Mouse (Mus musculus) thymus, adult 2 months (tissue): ENCODE data around the gene Wdr90. TPM values are rescaled to one million over a fixed set of nuclear protein-coding genes. Genes with fewer than 3 reads are reported as not detected.

Source experiments
- DNase-seq: peaks from one replicate; pipeline ENCODE4 v3.0.0; 2021
- H3K27ac ChIP-seq: fragments of 200-500 bp; 2 replicates; pipeline ENCODE4 v1.5.1; 2012; ENCODE audit warnings: low read length, control low read depth; ENCODE audit not compliant: control insufficient read depth, insufficient read depth
- H3K27me3 ChIP-seq: fragments of 200-500 bp; 2 replicates; pipeline ENCODE4 v1.6.1; 2012; ENCODE audit warnings: mild to moderate bottlenecking, low read length, moderate library complexity, mixed read lengths; ENCODE audit not compliant: control insufficient read depth, insufficient read depth
- H3K36me3 ChIP-seq: fragments of 200-500 bp; 2 replicates; pipeline ENCODE4 v1.6.1; 2012; ENCODE audit warnings: mild to moderate bottlenecking, low read length, moderate library complexity; ENCODE audit not compliant: control insufficient read depth, insufficient read depth
- H3K4me1 ChIP-seq: fragments of 200-500 bp; replicated peaks from 2 replicates; pipeline ENCODE4 v1.6.1; 2012; ENCODE audit warnings: low read length; ENCODE audit not compliant: control insufficient read depth, insufficient read depth
- H3K4me3 ChIP-seq: fragments of 200-500 bp; 2 replicates; pipeline ENCODE4 v1.5.1; 2012; ENCODE audit warnings: mild to moderate bottlenecking, low read length, control low read depth, moderate library complexity; ENCODE audit not compliant: control insufficient read depth, insufficient read depth
- CTCF ChIP-seq: fragments of 200-500 bp; IDR thresholded peaks from 2 replicates; pipeline ENCODE4 v1.5.1; 2012; ENCODE audit warnings: mild to moderate bottlenecking, control low read depth, low read length, moderate library complexity, borderline replicate concordance; ENCODE audit not compliant: control insufficient read depth, poor library complexity, insufficient read depth; ENCODE audit errors: extremely low read depth
- POLR2A ChIP-seq: fragments of 200-500 bp; IDR thresholded peaks from 2 replicates; pipeline ENCODE4 v1.6.1; 2012; ENCODE audit warnings: mild to moderate bottlenecking, low read length, control low read depth, moderate library complexity; ENCODE audit not compliant: control insufficient read depth, poor library complexity, insufficient read depth; ENCODE audit errors: extremely low read depth
- WGBS: fragments of 180-500 bp; shearing (Covaris S2); methylation state at CpG from one replicate; pipeline ENCODE4 v1.1.7; 2018; 5-methylcytosine and 5-hydroxymethylcytosine counted together
- polyA plus RNA-seq: library from polyadenylated mRNA; depleted of rRNA; stranded (reverse); fragments of >200 nt; gene quantifications from 2 replicates; pipeline ENCODE4 v1.2.3, GENCODE M21; 2012; rRNA removed

Gene Wdr90
- polyA plus RNA-seq, result 107 and 133 TPM in 2 replicates

- peak; percentile 90 for DNase-seq
- 4% methylated on average over 65 of the region's 65 CpGs for WGBS
- no peaks in the 10 kb centered on the region for H3K27me3 ChIP-seq
- TF ChIP-seq POLR2A (peak; percentile 78), CTCF (peak; percentile 65; the same call in 1 of the 2 replicates)
- peak within 1 kb of the TSS; percentile 45 for H3K27ac ChIP-seq
- H3K36me3 ChIP-seq, result no peaks in the 10 kb centered on the region
- peaks cover 15% of the 10 kb centered on the region for H3K4me1 ChIP-seq
- H3K4me3 ChIP-seq, result peak within 1 kb of the TSS; percentile 55
These were observed at the start of gene Wdr90 for GRCm38 (mm10) chr17:25860832-25861703. Gene Wdr90, minus strand, starts transcription at chr17:25861501.

GRCm38 (mm10) chr17:25907640-25908039 is 46.3 kb upstream of the Wdr90 start:
- H3K4me1 ChIP-seq, result no peaks in the 10 kb centered on the region
- no peak for DNase-seq
- no peaks in the 10 kb centered on the region for H3K36me3 ChIP-seq
- no peaks in the 10 kb centered on the region; the same call in 1 of the 2 replicates for H3K27me3 ChIP-seq
- H3K4me3 ChIP-seq, result no peak overlapping the region
- TF ChIP-seq POLR2A (no peak), CTCF (no peak)
- 96% methylated on average over 2 of the region's 2 CpGs for WGBS
- no peak overlapping the region for H3K27ac ChIP-seq

GRCm38 (mm10) chr17:25903061-25903460 is 41.8 kb upstream of the Wdr90 start:
- TF ChIP-seq CTCF, result no peak
- TF ChIP-seq POLR2A, result no peak
- no peak overlapping the region for H3K4me3 ChIP-seq
- no peak overlapping the region for H3K27ac ChIP-seq
- no peaks in the 10 kb centered on the region for H3K4me1 ChIP-seq
- H3K27me3 ChIP-seq, result no peaks in the 10 kb centered on the region
- 71% methylated on average over 3 of the region's 3 CpGs for WGBS
- no peak for DNase-seq
- H3K36me3 ChIP-seq, result no peaks in the 10 kb centered on the region

- H3K36me3 ChIP-seq, result no peaks in the 10 kb centered on the region
- WGBS, result 100% methylated on average over 1 of the region's 1 CpGs
- TF ChIP-seq CTCF (no peak), POLR2A (no peak)
- no peak overlapping the region for H3K4me3 ChIP-seq
- H3K27ac ChIP-seq, result no peak overlapping the region
- DNase-seq, result no peak
- no peaks in the 10 kb centered on the region for H3K4me1 ChIP-seq
- H3K27me3 ChIP-seq, result no peaks in the 10 kb centered on the region
These were observed 38.9 kb upstream of the Wdr90 start for GRCm38 (mm10) chr17:25900193-25900592.

- no peak for DNase-seq
- H3K27me3 ChIP-seq, result no peaks in the 10 kb centered on the region
- no peaks in the 10 kb centered on the region for H3K4me1 ChIP-seq
- no peaks in the 10 kb centered on the region for H3K36me3 ChIP-seq
- WGBS, result 89% methylated on average over 12 of the region's 12 CpGs
- TF ChIP-seq CTCF (no peak), POLR2A (no peak)
- no peak overlapping the region for H3K27ac ChIP-seq
- no peak overlapping the region for H3K4me3 ChIP-seq
These were observed 34.6 kb upstream of the Wdr90 start for GRCm38 (mm10) chr17:25895891-25896290.

- WGBS, result 74% methylated on average over 2 of the region's 2 CpGs
- no peaks in the 10 kb centered on the region for H3K4me1 ChIP-seq
- no peaks in the 10 kb centered on the region for H3K36me3 ChIP-seq
- no peak overlapping the region for H3K27ac ChIP-seq
- H3K4me3 ChIP-seq, result no peak overlapping the region
- no peaks in the 10 kb centered on the region for H3K27me3 ChIP-seq
- no peak for DNase-seq
- no peak for TF ChIP-seq CTCF
- no peak for TF ChIP-seq POLR2A
These were observed 34.1 kb upstream of the Wdr90 start for GRCm38 (mm10) chr17:25895415-25895814.
